Mouse (Mus musculus) embryonic facial prominence, embryonic 13.5 days (tissue): ENCODE results near the gene Chchd6. TPM values are rescaled to one million over a fixed set of nuclear protein-coding genes. Genes with fewer than 3 reads are reported as not detected.

ENCODE experiments used
- ATAC-seq: fragments of 200-750 bp; cut with Nextera tagmentation; 2 replicates; pipeline ENCODE4 v1.8.0; 2017; ENCODE audit warnings: low read depth; ENCODE audit not compliant: insufficient number of reproducible peaks, insufficient read depth, low FRiP score, low TSS enrichment
- H3K27ac ChIP-seq: fragments of 300-500 bp; sonication (generic); 2 replicates; pipeline ENCODE4 v1.5.1; 2015; ENCODE audit warnings: moderate library complexity, mild to moderate bottlenecking, inconsistent platforms
- H3K27me3 ChIP-seq: fragments of 300-500 bp; sonication (generic); 2 replicates; pipeline ENCODE4 v1.6.1; 2015; ENCODE audit warnings: mild to moderate bottlenecking, inconsistent platforms
- H3K36me3 ChIP-seq: fragments of 300-500 bp; sonication (generic); 2 replicates; pipeline ENCODE4 v1.6.1; 2015; ENCODE audit warnings: mild to moderate bottlenecking, inconsistent platforms
- H3K4me1 ChIP-seq: fragments of 300-500 bp; sonication (generic); 2 replicates; pipeline ENCODE4 v1.6.1; 2015; ENCODE audit warnings: inconsistent platforms
- H3K4me2 ChIP-seq: fragments of 300-500 bp; sonication (generic); 2 replicates; pipeline ENCODE4 v1.6.1; 2015; ENCODE audit warnings: moderate library complexity, mild to moderate bottlenecking, inconsistent platforms
- H3K4me3 ChIP-seq: fragments of 300-500 bp; sonication (generic); 2 replicates; pipeline ENCODE4 v1.5.1; 2015; ENCODE audit warnings: mild to moderate bottlenecking, inconsistent platforms
- H3K9ac ChIP-seq: fragments of 300-500 bp; sonication (generic); 2 replicates; pipeline ENCODE4 v1.6.1; 2015; ENCODE audit warnings: mild to moderate bottlenecking, inconsistent platforms
- H3K9me3 ChIP-seq: fragments of 300-500 bp; sonication (generic); 2 replicates; pipeline ENCODE4 v1.6.1; 2016; ENCODE audit warnings: inconsistent platforms
- WGBS: fragments of 180-500 bp; shearing (Covaris S2); methylation state at CpG from one replicate; pipeline ENCODE4 v1.1.7; 2015; ENCODE audit warnings: mixed read lengths; 5-methylcytosine and 5-hydroxymethylcytosine counted together
- polyA plus RNA-seq: library from polyadenylated mRNA; unstranded; fragments of >200 nt; fragmentation: Nextera tagmentation; extraction: Ambion mirVana; gene quantifications from 2 replicates; pipeline ENCODE4 v1.2.1, GENCODE M21; 2015

Gene Chchd6
- polyA plus RNA-seq, 1 experiment from 2014 or later: 67.2 TPM

GRCm38 (mm10) chr6:89615373-89615755 lies 19.9 kb upstream of the Chchd6 start:
- Histone ChIP-seq H3K27ac (no peak overlapping the region), H3K4me1 (peaks cover 9% of the 10 kb centered on the region), H3K9me3 (no peaks in the 10 kb centered on the region), H3K4me3 (no peak overlapping the region), H3K4me2 (no peak overlapping the region), H3K9ac (no peak overlapping the region), H3K36me3 (no peaks in the 10 kb centered on the region), H3K27me3 (no peaks in the 10 kb centered on the region)
- ATAC-seq: no peak
- 48% methylated on average over 7 of the region's 7 CpGs for WGBS

GRCm38 (mm10) chr6:89614596-89615372 lies 19.3 kb upstream of the Chchd6 start:
- 77% methylated on average over 7 of the region's 7 CpGs for WGBS
- Histone ChIP-seq H3K27ac (no peak overlapping the region), H3K9ac (no peak overlapping the region), H3K4me2 (no peak overlapping the region), H3K4me1 (peaks cover 9% of the 10 kb centered on the region), H3K27me3 (no peaks in the 10 kb centered on the region), H3K4me3 (no peak overlapping the region), H3K9me3 (no peaks in the 10 kb centered on the region), H3K36me3 (no peaks in the 10 kb centered on the region)
- no peak for ATAC-seq

- Histone ChIP-seq H3K4me3 (no peak overlapping the region), H3K27me3 (no peaks in the 10 kb centered on the region), H3K9me3 (no peaks in the 10 kb centered on the region), H3K4me1 (peaks cover 9% of the 10 kb centered on the region), H3K4me2 (no peak overlapping the region), H3K9ac (no peak overlapping the region), H3K36me3 (no peaks in the 10 kb centered on the region), H3K27ac (peak overlapping the region; percentile 28; the same call in 1 of the 2 replicates)
- WGBS: 13% methylated on average over 2 of the region's 2 CpGs
- ATAC-seq: no peak
These were observed 18.6 kb upstream of the Chchd6 start for GRCm38 (mm10) chr6:89614107-89614471.

GRCm38 (mm10) chr6:89613336-89614106 lies 18.1 kb upstream of the Chchd6 start:
- no peaks in the 10 kb centered on the region for H3K27me3 ChIP-seq
- no peaks in the 10 kb centered on the region for H3K9me3 ChIP-seq
- H3K9ac ChIP-seq: no peak overlapping the region
- H3K4me1 ChIP-seq: peaks cover 9% of the 10 kb centered on the region
- peak overlapping the region; percentile 28; the same call in 1 of the 2 replicates for H3K27ac ChIP-seq
- 0 out of 2 replicates have a peak, but pooled peaks have one; percentile 52 for ATAC-seq
- 65% methylated on average over 15 of the region's 15 CpGs for WGBS
- H3K4me3 ChIP-seq: no peak overlapping the region
- no peak overlapping the region for H3K4me2 ChIP-seq
- H3K36me3 ChIP-seq: no peaks in the 10 kb centered on the region

- no peak for ATAC-seq
- no peaks in the 10 kb centered on the region for H3K4me1 ChIP-seq
- H3K27me3 ChIP-seq: no peaks in the 10 kb centered on the region
- H3K9ac ChIP-seq: no peak overlapping the region
- no peaks in the 10 kb centered on the region for H3K9me3 ChIP-seq
- no peak overlapping the region for H3K4me3 ChIP-seq
- H3K27ac ChIP-seq: no peak overlapping the region
- 53% methylated on average over 4 of the region's 4 CpGs for WGBS
- H3K36me3 ChIP-seq: no peaks in the 10 kb centered on the region
- H3K4me2 ChIP-seq: no peak overlapping the region
These were observed 12.5 kb upstream of the Chchd6 start for GRCm38 (mm10) chr6:89607999-89608398.

GRCm38 (mm10) chr6:89606096-89606495 lies 10.6 kb upstream of the Chchd6 start:
- no peaks in the 10 kb centered on the region for H3K36me3 ChIP-seq
- no peaks in the 10 kb centered on the region for H3K27me3 ChIP-seq
- no peak overlapping the region for H3K4me3 ChIP-seq
- H3K4me1 ChIP-seq: no peaks in the 10 kb centered on the region
- H3K9me3 ChIP-seq: no peaks in the 10 kb centered on the region
- no peak overlapping the region for H3K4me2 ChIP-seq
- H3K9ac ChIP-seq: no peak overlapping the region
- 76% methylated on average over 3 of the region's 3 CpGs for WGBS
- no peak overlapping the region for H3K27ac ChIP-seq
- no peak for ATAC-seq

GRCm38 (mm10) chr6:89596510-89596909 lies 1.1 kb upstream of the Chchd6 start:
- H3K4me3 ChIP-seq: no peak overlapping the region
- no peak overlapping the region for H3K27ac ChIP-seq
- no peak for ATAC-seq
- no peak overlapping the region for H3K4me2 ChIP-seq
- 94% methylated on average over 1 of the region's 1 CpGs for WGBS
- H3K36me3 ChIP-seq: no peaks in the 10 kb centered on the region
- H3K9ac ChIP-seq: no peak overlapping the region
- H3K9me3 ChIP-seq: peaks cover 5% of the 10 kb centered on the region
- peaks cover 5% of the 10 kb centered on the region for H3K4me1 ChIP-seq
- H3K27me3 ChIP-seq: no peaks in the 10 kb centered on the region

GRCm38 (mm10) chr6:89595777-89596146 lies 310 bp upstream of the Chchd6 start:
- Histone ChIP-seq H3K36me3 (no peaks in the 10 kb centered on the region), H3K27ac (no peak overlapping the region), H3K27me3 (no peaks in the 10 kb centered on the region), H3K9me3 (peaks cover 5% of the 10 kb centered on the region), H3K4me3 (peak overlapping the region; percentile 71), H3K9ac (no peak overlapping the region), H3K4me2 (peak overlapping the region; percentile 74), H3K4me1 (peaks cover 5% of the 10 kb centered on the region)
- WGBS: 20% methylated on average over 5 of the region's 5 CpGs
- no peak; the same call in 1 of the 2 replicates for ATAC-seq

GRCm38 (mm10) chr6:89592016-89592415 lies 3.4 kb downstream of the Chchd6 start:
- 90% methylated on average over 3 of the region's 3 CpGs for WGBS
- Histone ChIP-seq H3K4me3 (no peak overlapping the region), H3K4me2 (no peak overlapping the region), H3K4me1 (peaks cover 5% of the 10 kb centered on the region), H3K36me3 (no peaks in the 10 kb centered on the region), H3K9me3 (no peaks in the 10 kb centered on the region), H3K9ac (no peak overlapping the region), H3K27me3 (no peaks in the 10 kb centered on the region), H3K27ac (no peak overlapping the region)
- ATAC-seq: no peak

GRCm38 (mm10) chr6:89591531-89591930 lies 3.9 kb downstream of the Chchd6 start:
- peaks cover 5% of the 10 kb centered on the region for H3K4me1 ChIP-seq
- WGBS: 78% methylated on average over 3 of the region's 3 CpGs
- ATAC-seq: no peak

GRCm38 (mm10) chr6:89585696-89586095 lies 9.8 kb downstream of the Chchd6 start:
- no peak overlapping the region for H3K4me3 ChIP-seq
- no peaks in the 10 kb centered on the region for H3K36me3 ChIP-seq
- H3K9me3 ChIP-seq: no peaks in the 10 kb centered on the region
- no peaks in the 10 kb centered on the region for H3K27me3 ChIP-seq
- H3K4me1 ChIP-seq: peaks cover 12% of the 10 kb centered on the region
- no peak overlapping the region for H3K27ac ChIP-seq
- ATAC-seq: no peak
- H3K9ac ChIP-seq: no peak overlapping the region
- no peak overlapping the region for H3K4me2 ChIP-seq

More at GRCm38 (mm10) chr6:89591531-89591930, 3.9 kb downstream of the Chchd6 start:
- no peaks in the 10 kb centered on the region for H3K27me3 ChIP-seq
- no peak overlapping the region for H3K4me3 ChIP-seq
- no peaks in the 10 kb centered on the region for H3K36me3 ChIP-seq
- no peak overlapping the region for H3K4me2 ChIP-seq
- no peak overlapping the region for H3K9ac ChIP-seq
- H3K27ac ChIP-seq: no peak overlapping the region
- H3K9me3 ChIP-seq: no peaks in the 10 kb centered on the region
